Mouse (Mus musculus) cerebellum, adult 2 months (tissue): ENCODE data around the gene Serpinf2.

ENCODE experiments used
- CTCF ChIP-seq: fragments of 200-500 bp; IDR thresholded peaks from 2 replicates; pipeline ENCODE4 v1.5.1; 2011; ENCODE audit warnings: low read depth, mild to moderate bottlenecking, control low read depth, low read length, moderate library complexity, borderline replicate concordance; ENCODE audit not compliant: insufficient read depth
- POLR2A ChIP-seq: fragments of 200-500 bp; IDR thresholded peaks from 2 replicates; pipeline ENCODE4 v1.6.1; 2011; ENCODE audit warnings: low read length, control low read depth, borderline replicate concordance; ENCODE audit not compliant: insufficient read depth

GRCm38 (mm10) chr11:75403301-75404052 is 35.9 kb downstream of the Serpinf2 start:
- no peak for TF ChIP-seq POLR2A
- no peak for TF ChIP-seq CTCF
